Mouse (Mus musculus): ENCODE results near the gene Ttc34.

- TF ChIP-seq CTCF (IDR thresholded peaks at IDR 0.05; ENCODE audit: control insufficient read depth, insufficient read depth, insufficient replicate concordance, low read depth, low read length) (no peak), POLR2A (IDR thresholded peaks at IDR 0.05; ENCODE audit: control insufficient read depth, low read depth, low read length) (no peak)
Observed at GRCm38 (mm10) chr4:154885416-154885815, 48.2 kb downstream of the Ttc34 start.
